Mouse (Mus musculus) heart, postnatal 36 days (tissue): Measurements from ENCODE around the gene Tjp1. TPM values are rescaled to one million over a fixed set of nuclear protein-coding genes. Genes with fewer than 3 reads are reported as not detected.

Experiments used
- DNase-seq, 2 experiments: peaks; one replicate each; pipeline ENCODE4 v3.0.0; 2021 to 2022
- intact Hi-C: fragments of 180-260 bp; cut with DNase I; formaldehyde crosslinking; loops from one replicate; pipeline ENCODE4 v1.15.1; 2025
- total RNA-seq, 2 experiments: library from RNA; stranded (reverse); gene quantifications; 2 replicates each; pipeline ENCODE4 v1.2.3; 2021

Gene Tjp1
- total RNA-seq, 2 experiments from 2014 or later: 110 to 116 TPM

DNA sequence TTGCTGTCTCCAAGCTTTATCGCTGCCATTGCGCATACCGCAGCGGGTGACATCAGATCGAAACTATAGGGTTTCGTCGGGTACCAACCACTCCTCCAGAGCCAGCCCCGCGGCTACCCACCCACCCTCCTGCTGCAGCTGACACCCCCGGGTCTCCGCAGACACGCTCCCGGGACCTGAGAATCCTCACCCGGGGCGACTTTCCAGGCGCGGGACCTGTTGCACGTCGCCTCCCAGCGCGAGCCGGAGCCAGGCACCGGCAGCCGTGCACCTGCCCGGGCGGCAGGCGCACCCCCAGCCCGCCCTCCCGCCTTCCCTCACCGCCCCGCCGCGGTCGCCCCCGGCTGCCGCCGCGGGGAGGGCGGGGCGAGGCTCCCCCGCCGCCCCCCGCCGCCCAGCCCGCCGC, 157.2 kb downstream of the Tjp1 start:
- intact Hi-C loops: loop anchor here (2.0 to 5.0 kb wide), 2 partner anchors 50 to 87 kb away; no protein-coding TSS in a partner anchor
- DNase-seq: peak in 1 of 2 experiments; percentile 46

DNA sequence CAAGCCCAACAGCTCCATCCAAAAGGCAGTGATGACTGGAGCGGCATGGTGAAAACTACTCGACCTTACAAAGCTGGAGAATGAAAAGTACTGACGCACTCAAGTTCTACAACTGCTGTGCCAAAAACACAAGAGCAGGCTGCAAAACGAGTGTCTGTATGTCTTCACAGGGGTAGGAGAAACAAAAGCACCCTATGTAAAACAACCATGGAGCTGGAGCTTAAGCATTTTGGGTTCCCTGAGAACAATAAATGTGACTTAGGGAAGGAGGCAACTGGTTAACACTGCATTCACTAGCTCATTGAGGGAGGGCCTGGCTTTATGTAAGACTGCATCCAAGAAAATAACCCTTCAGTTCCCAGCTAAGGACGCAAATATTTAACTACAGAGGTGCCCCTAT, 158.5 kb downstream of the Tjp1 start:
- intact Hi-C loops: loop anchor here (1.0 kb wide), 1 partner anchor 12 kb away; no protein-coding TSS in a partner anchor
- DNase-seq: no peak

DNA sequence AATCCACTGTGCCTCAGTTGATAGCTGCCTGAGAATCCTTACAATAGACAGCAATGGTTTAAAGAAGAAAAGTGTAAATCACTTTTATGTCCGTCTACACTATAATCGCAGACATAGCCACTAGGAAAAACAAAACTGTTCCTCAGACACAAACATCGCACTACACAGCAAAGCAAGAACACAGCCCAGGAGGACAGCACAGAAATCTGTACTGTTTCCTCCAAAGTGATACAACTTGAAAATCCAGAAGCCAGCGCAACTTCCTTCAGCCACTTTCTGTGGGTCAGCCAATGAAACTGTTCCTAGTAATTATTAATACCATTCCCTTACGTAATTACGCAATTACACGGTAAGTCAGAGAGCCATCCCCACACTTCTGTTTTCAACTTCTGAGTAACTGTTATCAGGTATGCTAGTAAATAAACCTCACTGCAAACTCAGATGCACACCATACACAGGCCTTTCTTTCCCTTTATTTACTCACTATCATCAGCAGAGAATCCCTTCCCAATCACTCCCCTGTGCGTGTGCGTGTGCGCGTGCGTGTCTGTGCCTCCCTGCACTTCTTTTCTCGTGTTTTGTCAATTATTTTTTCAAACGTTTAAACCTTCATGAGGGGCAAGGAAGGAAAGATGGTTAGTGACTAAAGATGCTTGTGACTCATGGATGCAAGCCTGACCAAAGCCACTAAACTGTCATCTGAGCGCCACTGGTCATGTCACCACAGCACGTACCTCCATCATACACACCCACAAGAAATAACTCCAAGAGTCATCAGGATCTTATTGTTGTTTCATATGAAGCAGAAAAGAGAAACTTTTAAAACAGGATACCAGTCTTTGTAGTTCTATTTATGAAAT, 160.0 kb downstream of the Tjp1 start:
- intact Hi-C loops: no loop called here

DNA sequence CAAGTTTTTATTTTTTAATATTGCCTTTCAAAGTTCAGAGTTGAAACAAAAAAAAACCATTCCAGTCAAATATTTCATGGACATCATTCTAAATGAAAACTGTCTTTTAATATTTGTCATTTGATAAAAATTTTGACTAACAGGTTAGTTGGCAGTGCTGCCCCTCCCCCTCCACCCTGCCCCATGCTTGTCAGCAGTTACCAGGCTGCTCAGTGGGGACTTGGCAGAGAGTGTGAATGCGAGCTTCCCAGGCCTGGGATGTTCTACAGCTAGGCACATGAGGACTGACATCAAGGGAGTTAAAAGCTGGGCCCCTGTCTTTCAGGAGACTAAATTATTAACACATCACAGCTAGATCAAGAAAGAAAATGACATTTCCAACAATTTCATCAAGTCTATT, 161.4 kb downstream of the Tjp1 start:
- DNase-seq: no peak
- intact Hi-C loops: no loop called here

More for the DNA sequence above, 160.0 kb downstream of the Tjp1 start:
- no peak for DNase-seq

DNA sequence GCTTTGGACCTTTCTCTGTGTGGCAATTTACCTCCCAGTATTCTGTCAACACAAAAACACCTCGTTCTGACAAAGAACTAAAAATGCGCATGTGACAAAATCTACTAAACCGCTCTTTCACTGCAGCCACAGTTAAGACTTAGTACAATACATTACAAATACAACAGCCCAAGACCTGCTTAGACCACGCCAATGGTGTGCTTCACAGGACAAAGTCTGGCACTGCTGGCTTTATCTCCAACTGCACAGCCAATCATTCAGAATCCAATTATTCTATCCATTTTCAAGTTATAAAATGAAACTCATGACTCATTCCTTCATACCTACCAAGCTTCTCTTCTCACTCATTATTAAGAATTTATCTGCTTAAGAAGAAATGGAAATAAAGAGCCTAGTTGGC, 162.0 kb downstream of the Tjp1 start:
- intact Hi-C loops: no loop called here

DNA sequence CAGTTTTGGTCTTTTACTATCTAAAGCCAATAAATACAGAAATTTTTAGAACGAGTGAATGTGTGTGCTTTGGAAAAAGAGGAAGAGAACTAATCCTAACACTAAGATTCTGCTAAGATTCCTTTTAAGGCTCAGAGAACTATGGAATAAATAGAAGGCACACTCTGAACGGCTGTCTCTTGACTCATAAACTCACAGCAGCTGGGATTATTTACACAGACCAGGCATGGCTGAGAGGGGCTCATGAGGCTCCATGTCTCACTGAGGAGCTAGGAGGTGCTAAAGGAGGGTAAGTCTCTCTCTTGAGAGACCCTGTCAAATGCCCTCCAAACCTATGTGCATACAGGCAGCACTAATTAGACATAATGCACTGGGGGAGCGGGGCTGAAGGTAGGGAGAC, 167.3 kb downstream of the Tjp1 start:
- intact Hi-C loops: no loop called here
- no peak for DNase-seq

More for the DNA sequence above, 162.0 kb downstream of the Tjp1 start:
- no peak for DNase-seq

DNA sequence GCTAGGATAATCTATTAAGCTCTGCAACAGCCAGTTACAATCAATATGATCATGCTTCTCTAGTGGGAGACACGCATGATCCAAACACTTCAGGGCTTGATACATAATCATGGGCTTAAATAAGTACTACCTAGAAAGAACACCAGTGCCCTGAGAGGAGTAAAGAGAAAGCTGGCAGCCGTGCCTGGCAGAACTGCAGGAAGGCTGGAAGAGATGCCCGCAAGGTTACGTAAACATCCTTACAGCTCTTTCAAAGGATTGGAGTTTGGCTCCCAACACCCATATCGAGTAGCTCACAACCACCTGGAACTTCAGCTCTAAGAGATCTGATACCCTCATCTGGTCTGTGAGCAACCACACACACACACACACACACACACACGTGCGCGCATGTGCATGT, 167.8 kb downstream of the Tjp1 start:
- no peak for DNase-seq
- intact Hi-C loops: no loop called here

DNA sequence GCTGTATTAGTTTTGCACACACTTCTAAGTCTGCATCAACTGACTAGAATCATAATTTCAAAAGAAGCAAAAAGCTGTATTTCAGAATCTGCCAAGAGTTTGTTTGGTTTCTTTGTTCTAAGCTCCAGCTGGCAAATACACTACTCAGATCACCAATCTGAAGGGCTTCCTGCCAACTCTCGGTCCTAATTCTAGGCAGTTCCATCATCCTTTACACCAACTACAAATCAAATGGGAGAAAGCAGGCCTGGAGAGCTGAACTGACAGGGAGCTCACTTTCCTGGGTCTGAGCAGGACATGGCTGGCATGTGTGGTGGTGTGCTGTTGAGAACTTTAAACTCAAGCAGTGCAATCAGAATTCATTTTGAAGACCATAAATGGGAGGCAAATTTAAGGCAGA, 170.0 kb downstream of the Tjp1 start:
- intact Hi-C loops: loop anchor here (1.0 kb wide), 1 partner anchor 12 kb away; no protein-coding TSS in a partner anchor
- no peak for DNase-seq

DNA sequence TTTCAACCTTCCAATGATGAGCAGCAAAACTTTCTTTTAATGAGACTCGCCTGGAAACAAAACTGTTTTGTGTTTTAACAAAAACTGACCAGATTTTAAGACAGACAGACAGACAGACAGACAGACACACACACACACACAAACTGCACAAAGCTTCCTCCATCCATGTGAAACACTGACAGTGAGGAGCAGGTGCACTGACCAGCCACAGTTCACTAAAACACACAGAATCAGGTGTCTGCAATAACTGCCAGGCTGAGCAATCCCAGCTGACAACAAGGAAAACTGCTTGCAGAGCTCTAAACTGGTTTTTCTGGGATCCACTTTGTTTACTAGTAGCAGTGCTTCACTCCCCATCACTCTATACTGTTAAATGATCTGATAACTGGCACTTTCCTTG, 171.4 kb downstream of the Tjp1 start:
- intact Hi-C loops: no loop called here
- no peak for DNase-seq

DNA sequence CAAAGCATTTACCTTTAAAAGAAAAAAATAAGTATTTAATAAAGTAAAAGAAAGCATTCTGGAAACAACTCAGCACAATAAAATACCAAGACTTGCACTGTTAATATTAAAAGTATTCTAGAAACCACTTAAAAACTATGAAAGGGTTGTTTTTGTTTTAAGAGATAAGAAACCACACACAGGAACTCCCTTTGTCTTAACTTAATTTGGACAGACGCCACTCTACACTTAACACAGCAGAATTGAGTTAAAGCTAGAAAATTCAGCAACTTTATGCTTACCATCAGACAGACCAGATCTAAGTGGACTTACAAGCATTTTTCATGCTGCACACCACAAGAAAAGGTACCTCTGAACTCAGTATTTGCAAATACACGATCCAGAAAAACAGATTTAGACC, 172.7 kb downstream of the Tjp1 start:
- no peak for DNase-seq
- intact Hi-C loops: no loop called here

DNA sequence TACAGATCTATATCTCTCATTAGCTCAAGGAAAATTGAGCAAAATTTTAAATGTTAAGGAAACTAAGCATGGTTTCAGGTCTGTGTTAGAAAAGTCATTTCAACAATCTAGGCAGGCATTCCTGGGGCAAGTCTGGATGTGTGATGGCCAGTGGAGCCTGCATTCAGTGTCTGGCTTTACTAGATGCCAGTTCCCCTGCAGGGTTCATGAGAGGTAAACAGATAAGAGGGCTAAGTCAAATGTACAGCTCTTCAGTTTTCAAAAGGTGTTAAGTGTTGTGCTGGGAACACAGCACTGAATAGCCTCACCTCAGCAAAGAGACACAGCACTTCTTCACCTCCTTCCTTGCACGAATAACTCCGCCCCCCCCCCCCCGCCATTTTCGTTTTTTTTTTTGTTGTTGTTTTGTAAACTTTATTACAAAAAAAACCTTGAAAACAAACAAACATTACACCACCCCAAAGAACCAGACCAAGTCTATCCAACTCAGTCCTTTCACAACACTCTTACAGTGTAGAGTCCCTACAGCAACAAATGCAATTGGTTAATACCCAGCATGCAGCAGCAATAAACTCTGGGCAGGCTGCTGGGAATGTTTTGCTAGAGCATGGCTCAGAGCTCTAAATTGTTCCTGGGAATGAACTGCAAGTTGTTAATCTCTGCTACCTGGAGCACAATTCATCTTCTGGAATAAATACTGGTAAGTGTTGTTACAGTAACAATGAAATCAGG, 177.1 kb downstream of the Tjp1 start:
- intact Hi-C loops: no loop called here
- DNase-seq: no peak

DNA sequence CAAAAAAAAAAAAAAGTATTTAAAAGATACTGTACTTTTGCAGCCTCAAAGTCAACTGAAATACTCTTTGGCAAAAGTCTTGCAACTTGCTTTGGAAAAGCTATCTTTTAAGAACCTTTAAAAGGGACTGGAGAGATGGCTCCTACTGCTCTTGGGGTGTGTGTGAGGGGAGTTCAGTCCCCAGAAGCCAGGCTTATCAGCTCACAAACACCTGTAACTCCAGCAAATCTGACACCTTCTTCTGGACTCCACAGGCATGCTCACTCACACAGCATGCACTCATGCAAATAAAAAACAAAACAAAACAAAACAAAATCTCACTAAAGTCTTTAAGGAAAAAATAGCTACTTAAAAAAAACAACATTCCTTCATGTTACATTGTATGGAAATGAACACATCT, 179.0 kb downstream of the Tjp1 start:
- intact Hi-C loops: no loop called here

DNA sequence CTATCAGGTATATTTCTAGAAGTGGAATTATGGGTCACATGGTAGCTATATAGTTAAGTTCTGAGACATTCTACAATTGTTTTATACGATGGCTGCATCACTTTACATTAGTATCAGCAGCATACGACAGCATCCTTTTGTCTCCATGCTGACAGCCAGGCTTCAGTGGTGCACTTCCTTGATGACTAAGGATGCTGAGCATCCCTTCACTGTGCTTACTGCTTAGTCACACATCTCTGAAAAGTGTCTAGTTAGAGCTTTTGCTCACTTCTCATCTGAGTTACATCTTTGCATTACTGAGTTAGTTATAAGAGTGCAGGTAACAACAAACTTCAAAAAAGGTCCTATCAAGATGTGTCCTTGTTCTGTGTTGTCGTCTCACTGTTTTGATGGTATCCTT, 182.3 kb downstream of the Tjp1 start:
- DNase-seq: no peak
- intact Hi-C loops: no loop called here

More for the DNA sequence above, 179.0 kb downstream of the Tjp1 start:
- no peak for DNase-seq

DNA sequence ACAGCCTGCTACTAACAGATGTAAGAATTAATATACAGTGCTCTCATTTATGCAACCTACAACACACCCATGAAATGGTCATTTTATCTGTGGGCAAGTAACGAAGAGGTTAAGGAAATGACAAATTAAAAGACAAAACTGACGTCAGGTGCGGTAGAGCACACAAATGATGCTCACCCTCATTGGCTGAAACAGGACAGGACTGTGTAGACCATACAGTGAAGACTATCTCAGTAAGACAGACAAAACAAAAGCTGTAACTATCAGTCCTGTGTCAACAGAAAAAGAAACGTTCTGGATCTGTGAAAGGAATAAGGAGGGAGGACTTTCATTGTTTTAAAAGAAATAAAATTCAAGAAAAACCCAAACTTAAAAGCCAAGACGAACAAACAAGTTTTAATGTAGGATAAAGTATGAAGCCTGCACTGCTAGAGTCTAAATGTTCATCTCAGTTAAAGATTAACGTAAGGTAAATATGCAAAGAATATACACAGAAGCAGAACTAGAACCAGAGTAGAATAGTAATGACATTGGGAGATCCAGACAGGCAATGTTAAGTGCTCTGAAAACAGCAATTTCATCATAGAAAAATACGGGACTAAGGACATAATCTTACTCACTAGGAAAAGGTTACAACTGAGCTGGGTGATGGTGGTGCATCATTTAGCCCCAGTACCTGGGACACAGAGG, 189.9 kb downstream of the Tjp1 start:
- no peak for DNase-seq
- intact Hi-C loops: no loop called here

DNA sequence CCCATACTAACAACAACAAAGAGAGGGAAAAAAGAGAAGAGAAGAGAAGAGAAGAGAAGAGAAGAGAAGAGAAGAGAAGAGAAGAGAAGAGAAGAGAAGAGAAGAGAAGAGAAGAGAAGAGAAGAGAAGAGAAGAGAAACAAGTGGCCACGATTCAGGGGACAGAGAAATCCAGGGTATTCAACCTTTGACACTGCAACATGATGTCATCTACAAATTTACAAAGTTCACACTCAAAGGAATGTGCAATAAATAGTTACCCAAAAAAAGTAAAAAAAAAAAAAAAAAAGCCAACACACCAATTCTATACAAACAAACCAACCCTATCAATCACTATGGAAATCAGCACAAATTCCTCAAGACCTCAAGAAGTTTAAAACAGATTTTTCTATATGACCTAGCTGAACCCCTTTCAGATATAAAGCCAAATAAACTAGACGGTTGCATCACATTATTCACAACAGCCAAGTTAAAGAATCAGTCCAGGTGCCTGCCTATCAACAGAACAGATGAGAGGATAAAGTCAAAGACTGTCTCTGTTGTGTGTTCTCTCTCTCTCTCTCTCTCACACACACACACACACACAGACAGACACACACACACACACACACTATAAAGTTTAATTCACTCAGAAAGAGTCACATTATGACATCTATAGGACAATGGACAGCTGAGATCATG, 194.4 kb downstream of the Tjp1 start:
- intact Hi-C loops: no loop called here
- no peak for DNase-seq

DNA sequence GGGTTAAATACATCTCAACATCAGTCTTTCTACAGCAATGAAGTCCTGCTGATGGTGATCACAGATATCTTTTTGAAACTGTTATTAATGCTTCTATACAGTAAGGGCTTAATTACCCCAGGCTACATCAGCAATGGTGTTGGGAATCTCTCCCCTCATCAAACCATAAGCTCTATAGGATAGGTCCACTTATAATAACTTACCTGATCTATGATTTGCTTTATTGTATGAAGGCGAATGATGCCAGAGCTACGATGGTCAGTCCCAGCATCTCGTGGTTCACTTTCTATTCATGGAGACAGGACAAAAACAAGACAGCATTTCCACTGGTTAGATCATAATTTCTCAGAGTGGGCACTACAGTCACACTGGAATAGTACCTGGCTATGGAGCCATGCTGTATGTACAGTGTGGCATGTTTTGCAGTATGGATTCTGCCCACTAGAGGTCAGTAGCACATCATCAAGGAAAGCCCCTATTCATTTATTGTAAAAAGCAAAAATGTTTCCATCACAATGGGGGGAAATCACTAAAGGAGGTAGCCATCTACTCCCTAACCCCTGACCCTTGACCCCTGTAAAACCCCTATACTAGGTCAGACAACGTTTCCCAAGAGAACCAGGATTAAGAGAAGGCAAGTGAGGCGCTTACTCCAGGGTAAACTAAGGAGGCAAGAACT, 208.4 kb downstream of the Tjp1 start:
- intact Hi-C loops: loop anchor here (1.0 to 5.0 kb wide), 4 partner anchors 16 to 323 kb away; partner anchors contain the start of gene Tarsl2

DNA sequence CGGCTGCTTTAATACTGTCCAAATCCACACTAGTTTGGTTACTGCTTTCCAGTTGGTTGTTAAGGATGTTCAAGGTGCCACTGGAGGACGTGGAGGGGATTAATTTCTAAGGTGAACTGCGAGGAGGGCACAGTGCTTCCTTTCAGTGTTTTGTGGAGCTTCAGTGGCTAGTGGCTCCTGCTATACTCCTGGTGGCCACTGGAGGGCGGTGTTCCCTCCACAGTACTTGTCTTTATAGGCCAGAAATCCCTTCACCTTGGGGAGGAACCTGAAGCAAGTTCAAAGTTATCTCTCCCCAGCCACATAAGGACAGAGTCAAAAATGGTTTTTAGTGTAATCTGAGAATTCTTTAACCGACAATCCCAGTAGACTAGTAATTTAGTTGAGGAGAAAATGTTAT, 210.2 kb downstream of the Tjp1 start:
- peak; percentile 62 to 76 for DNase-seq
- intact Hi-C loops: loop anchor here (5.0 kb wide), 1 partner anchor 325 kb away; the partner anchor contains the start of gene Tarsl2

More for the DNA sequence above, 208.4 kb downstream of the Tjp1 start:
- DNase-seq: peak; percentile 70 to 78

DNA sequence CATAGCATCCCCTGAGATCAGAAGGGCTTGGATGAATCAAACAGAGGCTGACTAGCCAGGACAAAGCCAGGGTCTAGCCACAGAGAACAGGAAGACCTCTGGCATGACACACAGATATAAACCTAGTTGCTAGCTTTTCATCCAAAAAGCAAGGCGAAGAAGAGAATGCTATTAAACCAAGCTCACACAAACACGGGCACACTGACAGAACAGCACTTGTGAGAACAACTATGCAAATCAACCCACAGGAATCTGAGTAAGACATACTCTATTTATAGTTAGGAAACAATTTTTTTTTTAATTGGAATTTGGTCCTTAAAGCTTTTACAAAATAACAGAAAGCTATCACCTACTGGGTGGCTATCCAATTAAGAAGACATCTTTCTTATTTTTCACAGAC, 212.4 kb downstream of the Tjp1 start:
- intact Hi-C loops: loop anchor here (5.0 kb wide), 1 partner anchor 327 kb away; the partner anchor contains the start of gene Tarsl2
- no peak for DNase-seq

DNA sequence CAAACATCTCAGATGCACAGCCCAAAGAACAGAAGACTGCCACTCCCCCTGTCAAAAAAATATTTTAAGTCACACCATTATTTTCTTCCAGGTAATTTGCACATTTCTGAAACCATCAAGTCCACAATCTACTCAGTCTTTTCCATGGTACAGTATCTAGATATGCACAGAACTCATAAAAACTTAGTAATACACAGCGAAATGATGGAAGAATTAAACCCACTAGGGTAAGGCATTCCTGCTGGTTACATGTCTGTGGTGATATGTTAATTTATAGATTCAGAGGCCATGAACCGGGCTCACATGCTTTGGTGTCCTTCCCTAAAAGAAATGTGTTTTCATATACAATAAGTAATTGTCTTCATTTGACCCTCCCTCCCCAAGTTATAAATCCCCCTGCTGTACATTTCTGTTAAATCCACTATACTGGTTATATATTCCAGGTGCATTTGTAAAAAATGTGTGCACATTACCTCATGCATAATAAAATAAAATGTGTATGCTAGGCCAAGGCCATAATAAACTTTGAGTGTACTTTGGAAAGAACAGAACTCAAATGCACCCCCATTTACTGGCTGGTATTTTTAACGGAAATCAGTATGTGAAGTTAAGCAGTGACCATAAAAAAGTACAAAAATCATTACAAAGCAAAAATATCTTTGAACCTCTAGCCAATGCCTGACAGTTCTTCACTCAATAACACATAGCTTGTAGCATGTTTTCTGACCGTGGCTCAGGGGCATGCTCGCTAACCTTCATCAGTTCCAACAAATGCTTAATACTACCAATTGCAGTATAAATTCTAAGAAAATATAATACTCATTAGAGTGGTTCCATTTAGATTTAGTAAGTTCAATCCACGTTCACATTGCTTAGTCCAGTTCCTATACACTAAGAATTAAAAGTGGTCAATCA, 230.6 kb downstream of the Tjp1 start:
- intact Hi-C loops: no loop called here
- DNase-seq: no peak
